Mouse (Mus musculus) heart, embryonic 13.5 days (tissue): ENCODE measurements around the gene Rnf8. TPM values are rescaled to one million over a fixed set of nuclear protein-coding genes. Genes with fewer than 3 reads are reported as not detected.

ENCODE experiments used
- ATAC-seq: fragments of 200-750 bp; cut with Nextera tagmentation; 2 replicates; pipeline ENCODE4 v1.8.0; 2017; ENCODE audit warnings: moderate TSS enrichment; ENCODE audit not compliant: insufficient number of reproducible peaks, low FRiP score, low TSS enrichment; ENCODE audit errors: extremely low read depth
- H3K27ac ChIP-seq: fragments of 300-500 bp; sonication (generic); replicated peaks from 2 replicates; pipeline ENCODE4 v1.5.1; 2015; ENCODE audit warnings: moderate library complexity, mild to moderate bottlenecking, inconsistent platforms
- H3K27me3 ChIP-seq: fragments of 300-500 bp; sonication (generic); replicated peaks from 2 replicates; pipeline ENCODE4 v1.6.1; 2015; ENCODE audit warnings: mild to moderate bottlenecking, inconsistent platforms
- H3K36me3 ChIP-seq: fragments of 300-500 bp; sonication (generic); 2 replicates; pipeline ENCODE4 v1.6.1; 2015; ENCODE audit warnings: mild to moderate bottlenecking, inconsistent platforms
- H3K4me1 ChIP-seq: fragments of 300-500 bp; sonication (generic); 2 replicates; pipeline ENCODE4 v1.6.1; 2015; ENCODE audit warnings: inconsistent platforms
- H3K4me2 ChIP-seq: fragments of 300-500 bp; sonication (generic); 2 replicates; pipeline ENCODE4 v1.6.1; 2015; ENCODE audit warnings: inconsistent platforms, mild to moderate bottlenecking, moderate library complexity
- H3K4me3 ChIP-seq: fragments of 300-500 bp; sonication (generic); 2 replicates; pipeline ENCODE4 v1.5.1; 2015; ENCODE audit warnings: moderate library complexity, mild to moderate bottlenecking, inconsistent platforms
- H3K9ac ChIP-seq: fragments of 300-500 bp; sonication (generic); 2 replicates; pipeline ENCODE4 v1.6.1; 2015; ENCODE audit warnings: inconsistent platforms, mild to moderate bottlenecking, moderate library complexity
- H3K9me3 ChIP-seq: fragments of 300-500 bp; sonication (generic); 2 replicates; pipeline ENCODE4 v1.6.1; 2016; ENCODE audit warnings: inconsistent platforms
- WGBS: fragments of 180-500 bp; shearing (Covaris S2); methylation state at CpG from one replicate; pipeline ENCODE4 v1.1.7; 2015; ENCODE audit warnings: mixed read lengths; 5-methylcytosine and 5-hydroxymethylcytosine counted together
- polyA plus RNA-seq: library from polyadenylated mRNA; unstranded; fragments of >200 nt; fragmentation: Nextera tagmentation; extraction: Ambion mirVana; gene quantifications from 2 replicates; pipeline ENCODE4 v1.2.1, GENCODE M21; 2015

Rnf8 gene
- polyA plus RNA-seq, 1 experiment from 2014 or later, result 47.7 TPM

GRCm38 (mm10) chr17:29628946-29629345 lies 14.4 kb downstream of the Rnf8 start:
- Histone ChIP-seq H3K4me3 (no peak overlapping the region), H3K4me1 (no peaks in the 10 kb centered on the region; the same call in 1 of the 2 replicates), H3K4me2 (no peak overlapping the region), H3K9me3 (no peaks in the 10 kb centered on the region), H3K36me3 (peaks cover 99% of the 10 kb centered on the region), H3K27ac (no peak overlapping the region), H3K27me3 (no peaks in the 10 kb centered on the region), H3K9ac (no peak overlapping the region)
- no peak for ATAC-seq
- 76% methylated on average over 5 of the region's 5 CpGs for WGBS

GRCm38 (mm10) chr17:29629620-29630019 lies 15.0 kb downstream of the Rnf8 start:
- Histone ChIP-seq H3K9me3 (no peaks in the 10 kb centered on the region), H3K9ac (no peak overlapping the region), H3K36me3 (peaks cover 99% of the 10 kb centered on the region), H3K4me1 (no peaks in the 10 kb centered on the region; the same call in 1 of the 2 replicates), H3K4me3 (no peak overlapping the region), H3K4me2 (no peak overlapping the region), H3K27me3 (no peaks in the 10 kb centered on the region), H3K27ac (no peak overlapping the region)
- WGBS, result 54% methylated on average over 5 of the region's 5 CpGs
- no peak for ATAC-seq

GRCm38 (mm10) chr17:29632312-29632711 lies 17.7 kb downstream of the Rnf8 start:
- Histone ChIP-seq H3K9ac (no peak overlapping the region), H3K27ac (no peak overlapping the region)
- WGBS, result 86% methylated on average over 11 of the region's 11 CpGs

GRCm38 (mm10) chr17:29635492-29635891 lies 20.9 kb downstream of the Rnf8 start:
- no peak overlapping the region for H3K27ac ChIP-seq
- no peak overlapping the region for H3K4me2 ChIP-seq
- H3K27me3 ChIP-seq, result no peaks in the 10 kb centered on the region
- no peak for ATAC-seq
- no peaks in the 10 kb centered on the region for H3K9me3 ChIP-seq
- no peak overlapping the region for H3K4me3 ChIP-seq
- H3K9ac ChIP-seq, result no peak overlapping the region
- peaks cover 99% of the 10 kb centered on the region for H3K36me3 ChIP-seq
- 82% methylated on average over 8 of the region's 8 CpGs for WGBS
- peaks cover 20% of the 10 kb centered on the region for H3K4me1 ChIP-seq

More at GRCm38 (mm10) chr17:29632312-29632711, 17.7 kb downstream of the Rnf8 start:
- no peaks in the 10 kb centered on the region for H3K9me3 ChIP-seq
- no peak overlapping the region for H3K4me3 ChIP-seq
- no peak overlapping the region for H3K4me2 ChIP-seq
- H3K27me3 ChIP-seq, result no peaks in the 10 kb centered on the region
- H3K36me3 ChIP-seq, result peaks cover 99% of the 10 kb centered on the region
- no peak for ATAC-seq
- peaks cover 9% of the 10 kb centered on the region for H3K4me1 ChIP-seq

GRCm38 (mm10) chr17:29636118-29636517 lies 21.5 kb downstream of the Rnf8 start:
- Histone ChIP-seq H3K36me3 (peaks cover 99% of the 10 kb centered on the region), H3K4me1 (peaks cover 25% of the 10 kb centered on the region), H3K4me2 (no peak overlapping the region), H3K27ac (no peak overlapping the region), H3K27me3 (no peaks in the 10 kb centered on the region), H3K4me3 (no peak overlapping the region), H3K9me3 (no peaks in the 10 kb centered on the region), H3K9ac (no peak overlapping the region)
- no peak for ATAC-seq
- WGBS, result 66% methylated on average over 5 of the region's 5 CpGs

- Histone ChIP-seq H3K36me3 (peaks cover 99% of the 10 kb centered on the region), H3K4me1 (peaks cover 26% of the 10 kb centered on the region), H3K27me3 (no peaks in the 10 kb centered on the region), H3K4me3 (no peak overlapping the region), H3K4me2 (no peak overlapping the region), H3K9ac (0 out of 2 replicates have a peak overlapping the region, but pooled peaks have one; percentile 33), H3K9me3 (no peaks in the 10 kb centered on the region), H3K27ac (no peak overlapping the region)
- 80% methylated on average over 4 of the region's 4 CpGs for WGBS
- no peak for ATAC-seq
Observed at GRCm38 (mm10) chr17:29637377-29637776, 22.8 kb downstream of the Rnf8 start.

- H3K36me3 ChIP-seq, result peaks cover 98% of the 10 kb centered on the region
- no peak for ATAC-seq
- WGBS, result 66% methylated on average over 8 of the region's 8 CpGs
- peaks cover 26% of the 10 kb centered on the region for H3K4me1 ChIP-seq
- H3K27me3 ChIP-seq, result no peaks in the 10 kb centered on the region
- H3K9me3 ChIP-seq, result no peaks in the 10 kb centered on the region
- H3K4me3 ChIP-seq, result no peak overlapping the region
- no peak overlapping the region for H3K9ac ChIP-seq
- no peak overlapping the region for H3K4me2 ChIP-seq
- 0 out of 2 replicates have a peak overlapping the region, but pooled peaks have one; percentile 21 for H3K27ac ChIP-seq
Observed at GRCm38 (mm10) chr17:29637895-29638294, 23.3 kb downstream of the Rnf8 start.

- peaks cover 37% of the 10 kb centered on the region for H3K4me1 ChIP-seq
- H3K27me3 ChIP-seq, result no peaks in the 10 kb centered on the region
- no peak overlapping the region for H3K27ac ChIP-seq
- H3K9me3 ChIP-seq, result no peaks in the 10 kb centered on the region
- H3K9ac ChIP-seq, result no peak overlapping the region
- no peak overlapping the region for H3K4me3 ChIP-seq
- 82% methylated on average over 11 of the region's 11 CpGs for WGBS
- H3K36me3 ChIP-seq, result peaks cover 72% of the 10 kb centered on the region
- H3K4me2 ChIP-seq, result no peak overlapping the region
- no peak for ATAC-seq
Observed at GRCm38 (mm10) chr17:29640971-29641370, 26.4 kb downstream of the Rnf8 start.

- no peak overlapping the region for H3K27ac ChIP-seq
- H3K9me3 ChIP-seq, result 0 out of 2 replicates have a peak, but pooled peaks cover 2% of the 10 kb centered on the region
- peaks cover 29% of the 10 kb centered on the region for H3K4me1 ChIP-seq
- no peak overlapping the region for H3K9ac ChIP-seq
- H3K4me3 ChIP-seq, result no peak overlapping the region
- H3K36me3 ChIP-seq, result peaks cover 66% of the 10 kb centered on the region
- H3K27me3 ChIP-seq, result no peaks in the 10 kb centered on the region
- WGBS, result 65% methylated on average over 3 of the region's 3 CpGs
- no peak overlapping the region for H3K4me2 ChIP-seq
- ATAC-seq, result no peak
Observed at GRCm38 (mm10) chr17:29642219-29642618, 27.6 kb downstream of the Rnf8 start.

GRCm38 (mm10) chr17:29658249-29658648 lies 43.7 kb downstream of the Rnf8 start:
- 18% methylated on average over 2 of the region's 2 CpGs for WGBS
- H3K4me1 ChIP-seq, result peaks cover 27% of the 10 kb centered on the region
- peak overlapping the region; percentile 24; the same call in 1 of the 2 replicates for H3K4me3 ChIP-seq

GRCm38 (mm10) chr17:29660076-29660761 lies 45.6 kb downstream of the Rnf8 start, which contains the start of gene Cmtr1:
TSS of gene Cmtr1 (plus strand) at chr17:29660595.
- peaks cover 22% of the 10 kb centered on the region for H3K36me3 ChIP-seq
- peak within 1 kb of the TSS; percentile 81 for H3K4me3 ChIP-seq
- no peaks in the 10 kb centered on the region for H3K9me3 ChIP-seq
- peaks cover 27% of the 10 kb centered on the region for H3K4me1 ChIP-seq
- ATAC-seq, result peak; percentile 92
- WGBS, result 1% methylated on average over 41 of the region's 41 CpGs
- peak within 1 kb of the TSS; percentile 93 for H3K4me2 ChIP-seq
- H3K9ac ChIP-seq, result peak within 1 kb of the TSS; percentile 96
- H3K27ac ChIP-seq, result peak within 1 kb of the TSS; percentile 89
- no peaks in the 10 kb centered on the region for H3K27me3 ChIP-seq

More at GRCm38 (mm10) chr17:29658249-29658648, 43.7 kb downstream of the Rnf8 start:
- Histone ChIP-seq H3K27ac (peak overlapping the region; percentile 45), H3K27me3 (no peaks in the 10 kb centered on the region), H3K36me3 (peaks cover 3% of the 10 kb centered on the region), H3K9me3 (no peaks in the 10 kb centered on the region), H3K9ac (no peak overlapping the region), H3K4me2 (peak overlapping the region; percentile 33)
- peak; percentile 59; the same call in 1 of the 2 replicates for ATAC-seq
